Mouse (Mus musculus): ENCODE data around the gene Enam.
"Not testable (repeated sequence)": the region's sequence is repeated elsewhere in the genome, so short reads cannot be mapped to it uniquely, and the experiment has no call there.

DNA sequence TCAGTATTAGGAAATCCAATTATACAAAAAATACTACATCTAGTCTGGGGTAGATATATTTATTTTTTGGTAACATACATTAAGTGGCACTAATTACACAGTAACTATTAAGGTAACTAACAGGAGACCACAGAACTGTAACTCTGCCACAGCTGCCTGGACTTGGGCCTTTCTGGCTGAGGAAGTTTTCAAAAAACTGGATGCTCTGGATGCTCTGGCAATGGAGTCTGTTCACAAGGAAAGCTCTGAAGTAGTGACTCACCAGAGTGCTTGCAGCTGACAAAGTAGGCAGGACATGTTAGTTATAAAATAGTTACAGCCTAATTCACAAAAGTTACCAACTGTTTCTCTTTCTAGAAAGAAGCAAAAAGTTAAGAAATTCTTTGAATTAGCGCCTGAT is 56.6 kb downstream of the Enam start:
- not testable (repeated sequence) for TF ChIP-seq UBTF (IDR thresholded peaks at IDR 0.05; ENCODE audit: borderline replicate concordance, insufficient read depth, low read depth, low read length); CTCF (IDR thresholded peaks at IDR 0.05 in 2 of 3, conservative IDR thresholded peaks at IDR 0.05 in 1 of 3; ENCODE audit: control insufficient read depth in 1 of 3, insufficient read depth in 1 of 3, low read depth in 2 of 3, low read length in 3 of 3, poor library complexity in 1 of 3, severe bottlenecking in 1 of 3); POLR2A (IDR thresholded peaks at IDR 0.05; ENCODE audit: control insufficient read depth in 1 of 2, insufficient read depth in 1 of 2, low read depth in 1 of 2, low read length in 2 of 2, poor library complexity in 1 of 2); EP300 (IDR thresholded peaks at IDR 0.05; ENCODE audit: low read depth in 1 of 2, low read length in 2 of 2); TCF12 (IDR thresholded peaks at IDR 0.05; ENCODE audit: low read depth, low read length); HCFC1 (IDR thresholded peaks at IDR 0.05; ENCODE audit: low read depth, low read length); MXI1 (IDR thresholded peaks at IDR 0.05; ENCODE audit: low read depth, low read length)

Data from MEL (cell line).